Mouse (Mus musculus) CH12.LX (cell line): ENCODE measurements at regions not wholly inside any gene's neighbourhood (a gene's known extent, or its start where the extent isn't known, plus 50 kb on each side); places are given as distances from the start of the nearest gene placed in this dataset.

Experiments used
- DNase-seq: peaks from one replicate; pipeline ENCODE4 v3.0.0-alpha.2; 2013; ENCODE audit errors: extremely low read depth
- H3K27ac ChIP-seq: 2 replicates; pipeline ENCODE4 v1.5.1; 2012; ENCODE audit warnings: low read depth, mild to moderate bottlenecking, control low read depth, moderate library complexity; ENCODE audit not compliant: insufficient read depth
- H3K27me3 ChIP-seq: replicated peaks from 2 replicates; pipeline ENCODE3; 2012; ENCODE audit warnings: inconsistent platforms
- H3K36me3 ChIP-seq, 2 experiments: replicated peaks in 1 of 2; 2 replicates each; pipeline versions ENCODE3 to v1.6.1; 2012; ENCODE audit warnings: inconsistent platforms in 1 of 2, low read length in 1 of 2, mild to moderate bottlenecking in 1 of 2, mixed read lengths in 1 of 2, moderate library complexity in 1 of 2; ENCODE audit not compliant: control insufficient read depth in 1 of 2, insufficient read depth in 1 of 2
- H3K4me1 ChIP-seq, 2 experiments: 2 replicates each; pipeline ENCODE4 v1.6.1; 2012; ENCODE audit warnings: inconsistent platforms in 1 of 2, moderate library complexity in 1 of 2; ENCODE audit not compliant: insufficient read depth in 2 of 2, control insufficient read depth in 1 of 2
- H3K4me2 ChIP-seq: 2 replicates; pipeline ENCODE4 v1.6.1; 2012; ENCODE audit warnings: low read depth, mild to moderate bottlenecking, control low read depth; ENCODE audit not compliant: poor library complexity, insufficient read depth, severe bottlenecking
- H3K4me3 ChIP-seq, 3 experiments: fragments of 150-350 bp in 1 of 3; sonication (generic) in 1 of 3; replicated peaks in 1 of 3; 2 replicates each; pipeline versions ENCODE3 to v1.5.1; 2011 to 2012; ENCODE audit warnings: low read depth in 2 of 3, low read length in 2 of 3, mild to moderate bottlenecking in 2 of 3, moderate library complexity in 2 of 3, control low read depth in 1 of 3, improper control_type of control experiment in 1 of 3, inconsistent platforms in 1 of 3, mixed read lengths in 1 of 3; ENCODE audit not compliant: poor library complexity in 1 of 3
- H3K79me2 ChIP-seq: replicated peaks from 2 replicates; pipeline ENCODE4 v1.6.1; 2012; ENCODE audit warnings: mild to moderate bottlenecking, moderate library complexity; ENCODE audit not compliant: control insufficient read depth, poor library complexity, insufficient read depth, severe bottlenecking; ENCODE audit errors: extremely low read depth
- H3K9ac ChIP-seq: 2 replicates; pipeline ENCODE4 v1.6.1; 2012; ENCODE audit warnings: low read depth, mild to moderate bottlenecking, control low read depth, moderate library complexity; ENCODE audit not compliant: insufficient read depth
- H3K9me3 ChIP-seq: replicated peaks from 2 replicates; pipeline ENCODE3; 2012; ENCODE audit warnings: low read length, inconsistent platforms, mixed read lengths
- CHD1 ChIP-seq: IDR thresholded peaks from 2 replicates; pipeline ENCODE4 v1.6.1; 2012; ENCODE audit warnings: low read depth, low read length, improper control_type of control experiment, inconsistent platforms
- CHD2 ChIP-seq: IDR thresholded peaks from 2 replicates; pipeline ENCODE4 v1.6.1; 2011; ENCODE audit warnings: low read length, improper control_type of control experiment
- EP300 ChIP-seq: IDR thresholded peaks from 2 replicates; pipeline ENCODE4 v1.6.1; 2011; ENCODE audit warnings: low read length, improper control_type of control experiment
- GABPA ChIP-seq: IDR thresholded peaks from 2 replicates; pipeline ENCODE4 v1.6.1; 2012; ENCODE audit warnings: low read depth, low read length, improper control_type of control experiment, inconsistent platforms; ENCODE audit not compliant: insufficient replicate concordance
- HCFC1 ChIP-seq: IDR thresholded peaks from 2 replicates; pipeline ENCODE4 v1.6.1; 2012; ENCODE audit warnings: low read depth, mild to moderate bottlenecking, inconsistent platforms, low read length, improper control_type of control experiment
- IRF4 ChIP-seq: IDR thresholded peaks from 2 replicates; pipeline ENCODE4 v1.6.1; 2014; ENCODE audit warnings: low read depth, mild to moderate bottlenecking, inconsistent platforms, low read length, improper control_type of control experiment
- JUND ChIP-seq: conservative IDR thresholded peaks from 2 replicates; pipeline ENCODE4 v1.6.1; 2011; ENCODE audit warnings: low read depth, low read length, improper control_type of control experiment
- MEF2A ChIP-seq: IDR thresholded peaks from 2 replicates; pipeline ENCODE4 v1.6.1; 2014; ENCODE audit warnings: low read depth, mild to moderate bottlenecking, inconsistent platforms, low read length, improper control_type of control experiment, borderline replicate concordance
- MXI1 ChIP-seq: IDR thresholded peaks from 2 replicates; pipeline ENCODE4 v1.6.1; 2011; ENCODE audit warnings: mild to moderate bottlenecking, low read depth, low read length, improper control_type of control experiment
- MYC ChIP-seq: IDR thresholded peaks from 2 replicates; pipeline ENCODE4 v1.6.1; 2011; ENCODE audit warnings: low read depth, mild to moderate bottlenecking, improper control_type of control experiment, low read length
- POLR2A ChIP-seq: IDR thresholded peaks from 2 replicates; pipeline ENCODE4 v1.6.1; 2011; ENCODE audit warnings: low read depth, mild to moderate bottlenecking, improper control_type of control experiment, low read length
- RAD21 ChIP-seq: IDR thresholded peaks from 2 replicates; pipeline ENCODE4 v1.6.1; 2011; ENCODE audit warnings: low read depth, mild to moderate bottlenecking, low read length, improper control_type of control experiment, moderate library complexity
- RCOR1 ChIP-seq: conservative IDR thresholded peaks from 2 replicates; pipeline ENCODE4 v1.6.1; 2012; ENCODE audit warnings: low read depth, mild to moderate bottlenecking, inconsistent platforms, low read length, improper control_type of control experiment
- SIN3A ChIP-seq: IDR thresholded peaks from 2 replicates; pipeline ENCODE4 v1.6.1; 2012; ENCODE audit warnings: low read length, improper control_type of control experiment, inconsistent platforms
- TCF12 ChIP-seq: IDR thresholded peaks from 2 replicates; pipeline ENCODE4 v1.6.1; 2014; ENCODE audit warnings: low read depth, mild to moderate bottlenecking, inconsistent platforms, low read length, improper control_type of control experiment
- UBTF ChIP-seq: IDR thresholded peaks from 2 replicates; pipeline ENCODE4 v1.6.1; 2012; ENCODE audit warnings: low read depth, mild to moderate bottlenecking, inconsistent platforms, low read length, improper control_type of control experiment, moderate library complexity
- USF2 ChIP-seq: conservative IDR thresholded peaks from 2 replicates; pipeline ENCODE4 v1.6.1; 2011; ENCODE audit warnings: low read depth, low read length, improper control_type of control experiment
- ZKSCAN1 ChIP-seq: IDR thresholded peaks from 2 replicates; pipeline ENCODE4 v1.6.1; 2012; ENCODE audit warnings: low read depth, inconsistent platforms, low read length, improper control_type of control experiment, borderline replicate concordance
- dilution Hi-C: fragments of 300-500 bp; cut with MboI; formaldehyde crosslinking; loops from 2 replicates; pipeline ENCODE4 v1.14.3; 2020; ENCODE audit warnings: low sequenced_read_pairs; ENCODE audit not compliant: extremely low pct_unique_long_range_greater_than_20kb, extremely low pct_ligation_motif_present
- in situ Hi-C: fragments of 300-500 bp; cut with MboI; formaldehyde crosslinking; loops from 3 replicates; pipeline ENCODE4 v1.14.3; 2019; ENCODE audit warnings: low sequenced_read_pairs, low pct_ligation_motif_present, low pct_unique_long_range_greater_than_20kb, mixed read lengths

DNA sequence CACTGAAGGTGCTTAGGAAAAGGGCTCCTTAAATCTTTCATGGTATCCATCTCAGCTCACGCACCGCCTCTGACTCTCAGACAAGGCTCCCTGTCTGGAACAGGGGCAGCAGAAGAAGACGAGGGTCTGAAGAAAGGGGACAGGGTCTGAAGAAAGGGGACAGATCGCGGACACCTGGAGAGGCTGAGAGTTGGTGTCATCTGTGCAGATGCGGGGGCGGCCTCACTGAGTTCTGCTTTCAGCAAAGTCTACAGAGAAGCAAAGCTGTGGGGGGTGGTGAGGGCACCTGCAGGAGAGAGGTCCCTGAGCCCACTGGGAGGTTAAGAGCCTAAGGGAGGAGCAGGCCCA lies 526.2 kb downstream of the Vrk1 start:
- Histone ChIP-seq H3K79me2 (no peaks in the 10 kb centered on the region), H3K4me2 (no peak overlapping the region), H3K4me3 (no peak overlapping the region), H3K27me3 (no peaks in the 10 kb centered on the region), H3K27ac (no peak overlapping the region), H3K36me3 (no peaks in the 10 kb centered on the region), H3K9ac (no peak overlapping the region), H3K4me1 (no peaks in the 10 kb centered on the region), H3K9me3 (peaks cover 77% of the 10 kb centered on the region)
- TF ChIP-seq EP300, result no peak
- no peak for TF ChIP-seq MYC
- TF ChIP-seq TCF12, result no peak
- no peak for DNase-seq
- in situ Hi-C loops, result no loop called here
- dilution Hi-C loops, result no loop called here

DNA sequence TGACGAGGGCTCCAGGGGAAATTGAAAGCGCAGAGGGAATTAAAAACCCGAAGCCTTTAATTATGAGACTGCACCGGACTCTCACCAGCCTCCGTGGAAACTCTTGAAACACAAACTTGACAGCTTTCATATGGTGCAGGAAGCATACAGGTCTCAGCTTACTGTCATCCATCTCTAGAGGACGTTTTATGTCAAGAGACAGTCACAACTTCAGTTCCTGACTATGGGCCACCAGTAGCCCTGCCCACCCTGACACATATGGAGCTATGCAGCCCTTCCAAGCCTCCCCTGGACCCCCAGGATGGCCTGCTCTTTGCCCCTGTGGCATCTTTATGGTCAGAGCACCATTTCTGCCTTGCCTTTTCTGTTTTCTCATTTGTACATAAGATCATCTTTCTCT lies 530.0 kb downstream of the Vrk1 start:
- H3K4me3 ChIP-seq, result no peak overlapping the region
- H3K27me3 ChIP-seq, result no peaks in the 10 kb centered on the region
- dilution Hi-C loops, result no loop called here
- no peaks in the 10 kb centered on the region for H3K79me2 ChIP-seq
- H3K36me3 ChIP-seq, result no peaks in the 10 kb centered on the region
- no peak overlapping the region for H3K9ac ChIP-seq
- TF ChIP-seq UBTF (no peak), IRF4 (no peak), JUND (no peak), CHD2 (no peak), MEF2A (no peak), SIN3A (no peak), EP300 (no peak), ZKSCAN1 (no peak), POLR2A (no peak), GABPA (no peak), CHD1 (no peak), MXI1 (no peak), USF2 (no peak), RCOR1 (no peak), HCFC1 (no peak)
- no peaks in the 10 kb centered on the region for H3K4me1 ChIP-seq
- DNase-seq, result no peak
- H3K9me3 ChIP-seq, result peaks cover 81% of the 10 kb centered on the region
- H3K27ac ChIP-seq, result no peak overlapping the region
- no peak overlapping the region for H3K4me2 ChIP-seq
- in situ Hi-C loops, result no loop called here

DNA sequence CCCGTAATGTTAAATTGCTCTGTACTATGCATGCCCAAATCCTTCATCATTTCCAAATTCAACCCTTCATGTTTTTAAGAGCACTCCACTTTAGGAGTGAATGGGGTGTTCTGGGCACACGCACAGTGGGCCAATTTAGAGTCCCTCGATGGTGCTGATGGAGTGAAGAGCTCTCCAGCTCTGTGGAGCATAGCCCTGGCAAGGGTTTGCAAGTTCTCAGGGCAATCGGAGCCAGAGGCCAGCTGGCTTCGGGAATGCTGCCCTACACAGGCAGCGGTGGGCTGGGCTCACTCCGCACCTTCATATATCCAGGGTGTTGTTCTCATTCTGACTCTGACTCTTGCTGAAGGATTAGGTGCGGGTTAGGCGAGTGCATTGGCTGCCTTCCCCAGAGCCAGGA lies 549.5 kb downstream of the Vrk1 start:
- H3K36me3 ChIP-seq, result no peaks in the 10 kb centered on the region
- no peaks in the 10 kb centered on the region for H3K4me1 ChIP-seq
- in situ Hi-C loops (no loop called here), dilution Hi-C loops (no loop called here)
- H3K27ac ChIP-seq, result no peak overlapping the region
- TF ChIP-seq RAD21, result no peak
- TF ChIP-seq POLR2A, result no peak
- H3K4me3 ChIP-seq, result no peak overlapping the region
- H3K79me2 ChIP-seq, result no peaks in the 10 kb centered on the region
- no peak overlapping the region for H3K4me2 ChIP-seq
- H3K9me3 ChIP-seq, result peaks cover 79% of the 10 kb centered on the region
- DNase-seq, result no peak
- H3K27me3 ChIP-seq, result no peaks in the 10 kb centered on the region
- no peak overlapping the region for H3K9ac ChIP-seq
